Mouse (Mus musculus) G1E (cell line): ENCODE measurements around the gene Map3k13.

ENCODE experiments used
- CTCF ChIP-seq: IDR thresholded peaks from 2 replicates; pipeline ENCODE4 v1.5.1; 2012; ENCODE audit warnings: low read depth, low read length, inconsistent platforms, mixed read lengths
- GATA2 ChIP-seq: IDR thresholded peaks from 2 replicates; pipeline ENCODE4 v1.6.1; 2012; ENCODE audit warnings: low read depth, low read length, inconsistent platforms, borderline replicate concordance

DNA sequence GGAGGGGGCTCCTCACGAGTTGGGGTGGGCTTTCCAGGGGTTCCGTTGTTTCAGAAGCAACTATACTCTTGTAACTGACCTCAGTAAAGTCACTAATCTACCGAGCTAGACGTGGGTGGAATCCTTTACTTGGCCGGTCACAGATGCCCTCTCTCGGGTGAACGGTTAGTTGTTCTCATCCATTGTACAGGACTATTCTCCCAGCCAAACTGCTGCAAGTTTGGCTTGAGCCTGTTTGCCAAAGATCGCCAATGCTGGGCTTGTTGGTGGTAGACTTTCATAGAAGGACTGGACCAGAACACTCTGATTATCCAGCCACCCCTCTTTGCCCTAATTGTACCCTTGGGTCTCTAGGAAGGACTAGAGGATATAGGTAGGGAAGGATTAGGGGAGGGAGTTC lies 7.8 kb upstream of the Map3k13 start:
- no peak for TF ChIP-seq CTCF
- no peak for TF ChIP-seq GATA2
